Mouse (Mus musculus): ENCODE data around the gene Zfp932. TPM values are rescaled to one million over a fixed set of nuclear protein-coding genes. Genes with fewer than 3 reads are reported as not detected.
"Not testable (repeated sequence)": the region's sequence is repeated elsewhere in the genome, so short reads cannot be mapped to it uniquely, and the experiment has no call there.

Gene Zfp932
- polyA plus RNA-seq (2015; fragmentation: Nextera tagmentation; extraction: Ambion mirVana), result 5.2 and 6.3 TPM in 2 replicates

- H3K36me3 ChIP-seq (replicated peaks; ENCODE audit: insufficient read depth, low read length); H3K9me3 ChIP-seq (ENCODE audit: low read length); DNase-seq; H3K27ac ChIP-seq (ENCODE audit: low read depth); H3K4me1 ChIP-seq (ENCODE audit: insufficient read depth); H3K27me3 ChIP-seq (ENCODE audit: insufficient read depth, low read length): not testable (repeated sequence)
- Histone ChIP-seq H3K4me3 (ENCODE audit: low read depth, low read length) (peak within 1 kb of the TSS; percentile 50), H3K9ac (replicated peaks) (peak within 1 kb of the TSS; percentile 30; the same call in 1 of the 2 replicates), H3K4me2 (ENCODE audit: low read depth, low read length) (peak within 1 kb of the TSS; percentile 59)
- ATAC-seq, result peak; percentile 99
- WGBS (ENCODE audit: insufficient replicate concordance), result 3% methylated on average over 24 of the region's 24 CpGs
Observed at GRCm38 (mm10) chr5:109996026-109996937, at the start of gene Zfp932. Gene Zfp932, plus strand, starts transcription at chr5:109996521.

- no peak for TF ChIP-seq EP300 (IDR thresholded peaks at IDR 0.05; ENCODE audit: low read depth)
- TF ChIP-seq CTCF (IDR thresholded peaks at IDR 0.05; ENCODE audit: low read depth), result no peak
- Histone ChIP-seq H3K4me2 (ENCODE audit: low read depth, low read length) (no peak overlapping the region), H3K9ac (replicated peaks) (no peak overlapping the region), H3K9me3 (ENCODE audit: low read length) (no peaks in the 10 kb centered on the region), H3K36me3 (replicated peaks; ENCODE audit: insufficient read depth, low read length) (no peaks in the 10 kb centered on the region), H3K27me3 (ENCODE audit: insufficient read depth, low read length) (no peaks in the 10 kb centered on the region), H3K4me1 (ENCODE audit: insufficient read depth) (no peaks in the 10 kb centered on the region), H3K4me3 (ENCODE audit: low read depth, low read length) (no peak overlapping the region), H3K27ac (ENCODE audit: low read depth) (no peak overlapping the region)
- ATAC-seq, result no peak
- DNase-seq, result no peak
- 46% methylated on average over 1 of the region's 1 CpGs for WGBS (ENCODE audit: insufficient replicate concordance)
Observed at GRCm38 (mm10) chr5:109950281-109950680, 46.0 kb upstream of the Zfp932 start.

- WGBS (ENCODE audit: insufficient replicate concordance), result 73% methylated on average over 2 of the region's 2 CpGs
- H3K4me3 ChIP-seq (ENCODE audit: low read depth, low read length); H3K27ac ChIP-seq (ENCODE audit: low read depth); H3K9ac ChIP-seq (replicated peaks); H3K4me1 ChIP-seq (ENCODE audit: insufficient read depth); H3K27me3 ChIP-seq (ENCODE audit: insufficient read depth, low read length); ATAC-seq; DNase-seq; H3K4me2 ChIP-seq (ENCODE audit: low read depth, low read length); H3K36me3 ChIP-seq (replicated peaks; ENCODE audit: insufficient read depth, low read length); H3K9me3 ChIP-seq (ENCODE audit: low read length): not testable (repeated sequence)
Observed at GRCm38 (mm10) chr5:109980743-109981142, 15.6 kb upstream of the Zfp932 start.

GRCm38 (mm10) chr5:109995461-109995860 is 860 bp upstream of the Zfp932 start:
- H3K9ac ChIP-seq (replicated peaks); ATAC-seq; DNase-seq; H3K4me1 ChIP-seq (ENCODE audit: insufficient read depth); H3K27ac ChIP-seq (ENCODE audit: low read depth); H3K27me3 ChIP-seq (ENCODE audit: insufficient read depth, low read length); H3K36me3 ChIP-seq (replicated peaks; ENCODE audit: insufficient read depth, low read length); H3K4me2 ChIP-seq (ENCODE audit: low read depth, low read length); H3K9me3 ChIP-seq (ENCODE audit: low read length); H3K4me3 ChIP-seq (ENCODE audit: low read depth, low read length): not testable (repeated sequence)
- WGBS (ENCODE audit: insufficient replicate concordance), result 76% methylated on average over 10 of the region's 10 CpGs

DNA sequence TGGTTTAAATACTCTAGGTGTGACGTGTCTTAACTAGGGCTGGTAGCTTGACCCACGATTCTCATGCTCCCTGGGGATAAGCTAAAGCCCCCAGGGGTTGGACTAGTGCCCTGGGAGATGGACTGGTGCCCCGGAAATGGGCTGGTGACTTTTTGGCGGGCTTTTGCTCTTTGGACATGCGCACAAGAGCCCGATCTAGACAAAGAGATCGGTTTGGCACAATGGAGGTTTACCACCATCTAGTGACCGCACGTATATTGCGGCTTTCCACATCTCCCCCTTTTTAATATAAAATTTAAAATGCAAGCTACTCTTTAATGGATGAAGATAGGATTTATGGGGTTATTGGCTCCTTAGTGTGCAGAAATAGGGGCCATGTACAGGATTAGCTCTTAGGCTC is 19.5 kb downstream of the Zfp932 start:
- H3K27me3 ChIP-seq (ENCODE audit: insufficient read depth, low read length); H3K27ac ChIP-seq (ENCODE audit: low read depth); DNase-seq: not testable (repeated sequence)

GRCm38 (mm10) chr5:110023273-110023672 is 27.0 kb downstream of the Zfp932 start:
- Histone ChIP-seq H3K36me3 (replicated peaks; ENCODE audit: insufficient read depth, low read length) (no peaks in the 10 kb centered on the region), H3K4me2 (ENCODE audit: low read depth, low read length) (0 out of 2 replicates have a peak overlapping the region, but pooled peaks have one; percentile 4), H3K27me3 (ENCODE audit: insufficient read depth, low read length) (no peaks in the 10 kb centered on the region), H3K9ac (replicated peaks) (no peak overlapping the region), H3K27ac (ENCODE audit: low read depth) (no peak overlapping the region), H3K4me3 (ENCODE audit: low read depth, low read length) (no peak overlapping the region), H3K4me1 (ENCODE audit: insufficient read depth) (no peaks in the 10 kb centered on the region), H3K9me3 (ENCODE audit: low read length) (no peaks in the 10 kb centered on the region)
- TF ChIP-seq CTCF (IDR thresholded peaks at IDR 0.05; ENCODE audit: low read depth), result no peak
- no peak for TF ChIP-seq EP300 (IDR thresholded peaks at IDR 0.05; ENCODE audit: low read depth)
- ATAC-seq (no peak), DNase-seq (no peak)
- WGBS (ENCODE audit: insufficient replicate concordance), result 48% methylated on average over 9 of the region's 9 CpGs

More for the DNA sequence above, 19.5 kb downstream of the Zfp932 start:
- not testable (repeated sequence) for H3K9me3 ChIP-seq (ENCODE audit: low read length); H3K4me1 ChIP-seq (ENCODE audit: insufficient read depth); H3K36me3 ChIP-seq (replicated peaks; ENCODE audit: insufficient read depth, low read length); H3K4me3 ChIP-seq (ENCODE audit: low read depth, low read length); H3K9ac ChIP-seq (replicated peaks); ATAC-seq; H3K4me2 ChIP-seq (ENCODE audit: low read depth, low read length)
- WGBS (ENCODE audit: insufficient replicate concordance), result 77% methylated on average over 10 of the region's 10 CpGs
- 0 out of 2 replicates have a peak, but pooled peaks have one; percentile 31 for TF ChIP-seq CTCF (IDR thresholded peaks at IDR 0.05; ENCODE audit: low read depth)
